Mouse (Mus musculus) kidney, embryonic 14.5 days (tissue): ENCODE results near the gene Tacc3. TPM values are rescaled to one million over a fixed set of nuclear protein-coding genes. Genes with fewer than 3 reads are reported as not detected.

ENCODE experiments used
- polyA plus RNA-seq: library from polyadenylated mRNA; unstranded; fragments of >200 nt; fragmentation: Nextera tagmentation; extraction: Ambion mirVana; gene quantifications from 2 replicates; pipeline ENCODE4 v1.2.1, GENCODE M21; 2014

The Tacc3 gene
- polyA plus RNA-seq, 1 experiment from 2014 or later = 205 TPM

Other genes with a start within 250 kb of the Tacc3 start
- gene Nkx1-1, start 224.2 kb upstream of the Tacc3 start, polyA plus RNA-seq = not detected in 2 replicates
- gene Fam53a, start 28.5 kb upstream of the Tacc3 start, polyA plus RNA-seq = 69.4 and 70.3 TPM in 2 replicates
- gene Gm9903, start 28.2 kb upstream of the Tacc3 start, polyA plus RNA-seq = 0.57 and 1.0 TPM in 2 replicates
- gene Slbp, start 5.6 kb upstream of the Tacc3 start, polyA plus RNA-seq = 261 TPM in 2 replicates
- 32.3 and 37.7 TPM in 2 replicates for gene Tmem129, start 288 bp downstream of the Tacc3 start, polyA plus RNA-seq
- gene Fgfr3, start 63.5 kb downstream of the Tacc3 start, polyA plus RNA-seq = 9.6 and 13.8 TPM in 2 replicates
- 30.2 and 51.1 TPM in 2 replicates for gene Letm1, start 124.7 kb downstream of the Tacc3 start, polyA plus RNA-seq
- gene Nsd2, start 162.6 kb downstream of the Tacc3 start, polyA plus RNA-seq = 49.2 and 68.7 TPM in 2 replicates